Mouse (Mus musculus) kidney, embryonic 16.5 days (tissue): ENCODE measurements at regions not wholly inside any gene's neighbourhood (a gene's known extent, or its start where the extent isn't known, plus 50 kb on each side); places are given as distances from the start of the nearest gene placed in this dataset.

ENCODE experiments used
- ATAC-seq: fragments of 200-750 bp; cut with Nextera tagmentation; 2 replicates; pipeline ENCODE4 v1.8.0; 2017; ENCODE audit warnings: moderate TSS enrichment; ENCODE audit not compliant: low FRiP score, low TSS enrichment
- H3K27ac ChIP-seq: fragments of 300-500 bp; sonication (generic); 2 replicates; pipeline ENCODE4 v1.5.1; 2014; ENCODE audit warnings: low read length
- H3K27me3 ChIP-seq: fragments of 300-500 bp; sonication (generic); 2 replicates; pipeline ENCODE4 v1.6.1; 2014; ENCODE audit warnings: low read length, control low read depth, mixed read lengths; ENCODE audit not compliant: insufficient read depth
- H3K36me3 ChIP-seq: fragments of 300-500 bp; sonication (generic); 2 replicates; pipeline ENCODE4 v1.6.1; 2014; ENCODE audit warnings: low read length, control low read depth, mixed read lengths; ENCODE audit not compliant: insufficient read depth
- H3K4me1 ChIP-seq: fragments of 300-500 bp; sonication (generic); 2 replicates; pipeline ENCODE4 v1.6.1; 2014; ENCODE audit warnings: low read length, control low read depth, mixed read lengths; ENCODE audit not compliant: insufficient read depth
- H3K4me2 ChIP-seq: fragments of 300-500 bp; sonication (generic); replicated peaks from 2 replicates; pipeline ENCODE4 v1.6.1; 2014; ENCODE audit warnings: low read depth, low read length
- H3K4me3 ChIP-seq: fragments of 300-500 bp; sonication (generic); 2 replicates; pipeline ENCODE4 v1.5.1; 2014; ENCODE audit warnings: mild to moderate bottlenecking, low read length
- H3K9ac ChIP-seq: fragments of 300-500 bp; sonication (generic); replicated peaks from 2 replicates; pipeline ENCODE4 v1.6.1; 2014; ENCODE audit warnings: low read length
- H3K9me3 ChIP-seq: fragments of 300-500 bp; sonication (generic); 2 replicates; pipeline ENCODE4 v1.6.1; 2016; ENCODE audit warnings: low read length, control low read depth
- WGBS: fragments of 180-500 bp; shearing (Covaris S2); extraction: QIAGEN DNeasy Blood & Tissue Kit; methylation state at CpG from one replicate; pipeline ENCODE4 v1.1.7; 2014; 5-methylcytosine and 5-hydroxymethylcytosine counted together

- Histone ChIP-seq H3K4me2 (no peak overlapping the region), H3K27ac (no peak overlapping the region), H3K9ac (no peak overlapping the region), H3K4me3 (no peak overlapping the region), H3K9me3 (no peaks in the 10 kb centered on the region), H3K4me1 (no peaks in the 10 kb centered on the region), H3K27me3 (no peaks in the 10 kb centered on the region), H3K36me3 (no peaks in the 10 kb centered on the region)
- WGBS, result 90% methylated on average over 3 of the region's 3 CpGs
- ATAC-seq, result no peak
Measured at GRCm38 (mm10) chr5:52920251-52920650, 86.4 kb downstream of the Anapc4 start.

- no peak overlapping the region for H3K4me3 ChIP-seq
- no peak overlapping the region for H3K9ac ChIP-seq
- no peaks in the 10 kb centered on the region for H3K9me3 ChIP-seq
- no peaks in the 10 kb centered on the region for H3K36me3 ChIP-seq
- no peak for ATAC-seq
- H3K27ac ChIP-seq, result no peak overlapping the region
- H3K4me2 ChIP-seq, result no peak overlapping the region
- WGBS, result 63% methylated on average over 7 of the region's 7 CpGs
- no peaks in the 10 kb centered on the region for H3K4me1 ChIP-seq
- no peaks in the 10 kb centered on the region for H3K27me3 ChIP-seq
Measured at GRCm38 (mm10) chr5:52920722-52921264, 87.0 kb downstream of the Anapc4 start.

- Histone ChIP-seq H3K4me2 (no peak overlapping the region), H3K9ac (no peak overlapping the region), H3K27ac (no peak overlapping the region), H3K4me3 (no peak overlapping the region), H3K36me3 (no peaks in the 10 kb centered on the region), H3K9me3 (no peaks in the 10 kb centered on the region), H3K4me1 (no peaks in the 10 kb centered on the region), H3K27me3 (no peaks in the 10 kb centered on the region)
- ATAC-seq, result no peak
- WGBS, result 70% methylated on average over 6 of the region's 6 CpGs
Measured at GRCm38 (mm10) chr5:52925006-52925405, 91.2 kb downstream of the Anapc4 start.

- H3K9me3 ChIP-seq, result no peaks in the 10 kb centered on the region
- H3K9ac ChIP-seq, result no peak overlapping the region
- no peak overlapping the region for H3K4me3 ChIP-seq
- no peak for ATAC-seq
- no peak overlapping the region for H3K27ac ChIP-seq
- no peak overlapping the region for H3K4me2 ChIP-seq
- WGBS, result 77% methylated on average over 8 of the region's 8 CpGs
- H3K36me3 ChIP-seq, result no peaks in the 10 kb centered on the region
- H3K27me3 ChIP-seq, result no peaks in the 10 kb centered on the region
- H3K4me1 ChIP-seq, result no peaks in the 10 kb centered on the region
Measured at GRCm38 (mm10) chr5:52929690-52930089, 95.9 kb downstream of the Anapc4 start.

GRCm38 (mm10) chr5:52933291-52933690 lies 99.5 kb downstream of the Anapc4 start:
- H3K4me3 ChIP-seq, result no peak overlapping the region
- H3K9ac ChIP-seq, result no peak overlapping the region
- H3K36me3 ChIP-seq, result no peaks in the 10 kb centered on the region
- ATAC-seq, result 0 out of 2 replicates have a peak, but pooled peaks have one; percentile 49
- 80% methylated on average over 6 of the region's 6 CpGs for WGBS
- H3K27ac ChIP-seq, result no peak overlapping the region
- no peaks in the 10 kb centered on the region for H3K27me3 ChIP-seq
- no peaks in the 10 kb centered on the region for H3K4me1 ChIP-seq
- no peak overlapping the region for H3K4me2 ChIP-seq
- no peaks in the 10 kb centered on the region for H3K9me3 ChIP-seq

GRCm38 (mm10) chr5:52937626-52938025 lies 100.3 kb upstream of the Slc34a2 start:
- Histone ChIP-seq H3K4me3 (no peak overlapping the region), H3K9me3 (no peaks in the 10 kb centered on the region), H3K27ac (no peak overlapping the region), H3K27me3 (no peaks in the 10 kb centered on the region), H3K36me3 (no peaks in the 10 kb centered on the region), H3K4me2 (no peak overlapping the region), H3K9ac (no peak overlapping the region), H3K4me1 (no peaks in the 10 kb centered on the region)
- ATAC-seq, result no peak
- WGBS, result 73% methylated on average over 1 of the region's 1 CpGs

- Histone ChIP-seq H3K27me3 (no peaks in the 10 kb centered on the region), H3K4me1 (no peaks in the 10 kb centered on the region), H3K4me2 (no peak overlapping the region), H3K27ac (no peak overlapping the region), H3K4me3 (no peak overlapping the region), H3K36me3 (no peaks in the 10 kb centered on the region), H3K9ac (no peak overlapping the region), H3K9me3 (no peaks in the 10 kb centered on the region)
- 86% methylated on average over 6 of the region's 6 CpGs for WGBS
- no peak for ATAC-seq
Measured at GRCm38 (mm10) chr5:52939994-52940393, 97.9 kb upstream of the Slc34a2 start.

- Histone ChIP-seq H3K4me3 (no peak overlapping the region), H3K9ac (no peak overlapping the region), H3K27ac (no peak overlapping the region), H3K9me3 (no peaks in the 10 kb centered on the region), H3K4me1 (no peaks in the 10 kb centered on the region), H3K36me3 (no peaks in the 10 kb centered on the region), H3K4me2 (no peak overlapping the region), H3K27me3 (no peaks in the 10 kb centered on the region)
- 60% methylated on average over 4 of the region's 4 CpGs for WGBS
- ATAC-seq, result no peak
Measured at GRCm38 (mm10) chr5:52940645-52941044, 97.2 kb upstream of the Slc34a2 start.

GRCm38 (mm10) chr5:52953875-52954274 lies 84.0 kb upstream of the Slc34a2 start:
- no peaks in the 10 kb centered on the region for H3K9me3 ChIP-seq
- H3K4me3 ChIP-seq, result no peak overlapping the region
- no peaks in the 10 kb centered on the region for H3K4me1 ChIP-seq
- no peak overlapping the region for H3K27ac ChIP-seq
- WGBS, result 46% methylated on average over 8 of the region's 8 CpGs
- no peak for ATAC-seq
- no peaks in the 10 kb centered on the region for H3K27me3 ChIP-seq
- no peak overlapping the region for H3K4me2 ChIP-seq
- H3K9ac ChIP-seq, result no peak overlapping the region
- H3K36me3 ChIP-seq, result no peaks in the 10 kb centered on the region

- Histone ChIP-seq H3K27me3 (no peaks in the 10 kb centered on the region), H3K4me3 (no peak overlapping the region), H3K9me3 (no peaks in the 10 kb centered on the region), H3K9ac (no peak overlapping the region), H3K36me3 (no peaks in the 10 kb centered on the region), H3K4me1 (no peaks in the 10 kb centered on the region), H3K4me2 (no peak overlapping the region), H3K27ac (no peak overlapping the region)
- ATAC-seq, result no peak
- 86% methylated on average over 3 of the region's 3 CpGs for WGBS
Measured at GRCm38 (mm10) chr5:52954713-52955112, 83.2 kb upstream of the Slc34a2 start.
